Mouse (Mus musculus): ENCODE results near the gene Proser1.

Proser1 gene

DNA sequence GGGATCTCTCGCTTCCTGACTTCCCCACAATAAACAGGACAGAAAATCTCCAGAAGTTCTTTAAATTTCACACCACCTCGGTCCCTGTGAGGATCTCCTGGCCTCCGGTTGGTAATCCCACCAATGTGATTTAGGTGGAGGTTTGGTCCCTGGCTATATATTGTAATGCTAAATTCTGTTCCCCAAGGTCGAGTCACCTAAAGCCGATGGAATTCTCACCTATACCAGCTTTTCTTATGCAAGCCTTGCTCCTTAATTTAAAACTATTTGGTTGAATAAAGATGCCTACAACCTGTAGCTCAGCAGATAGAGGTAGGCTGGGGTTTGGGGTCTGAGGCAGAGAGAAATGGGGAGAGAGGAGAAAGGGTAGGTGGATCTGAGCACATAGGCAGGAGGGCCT is 5.7 kb upstream of the Proser1 start:
- POLR2A ChIA-PET: interaction anchor here in 2 of 4 experiments (0.9 to 1.8 kb wide), 6 partner anchors 8 to 16 kb away, joined by 3 to 8 read pairs (median 4); no protein-coding TSS in a partner anchor
- CTCF ChIA-PET: interaction anchor here in 3 of 4 experiments (0.8 to 1.5 kb wide), 3 partner anchors 9 to 429 kb away, joined by 3 to 4 read pairs (median 4); no protein-coding TSS in a partner anchor

DNA sequence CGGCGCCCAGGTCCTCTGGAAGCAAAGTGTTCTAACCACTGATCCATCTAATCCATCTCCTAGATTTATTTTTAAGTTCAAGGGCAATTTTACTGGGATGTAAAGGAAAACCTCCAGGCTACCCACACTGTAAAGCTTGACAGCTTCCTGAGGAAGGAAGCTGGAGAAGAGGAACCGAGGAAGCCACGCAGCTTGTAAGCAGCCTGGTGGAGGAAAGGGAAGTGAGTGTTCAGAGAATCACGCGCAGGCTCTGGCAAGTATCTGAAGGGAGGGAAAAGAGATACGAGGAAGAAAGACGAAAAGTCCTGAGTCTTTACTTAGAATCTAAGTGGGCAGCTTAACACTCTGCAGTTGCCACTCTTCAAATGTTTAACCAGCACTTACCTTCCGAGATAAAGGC is 3.4 kb upstream of the Proser1 start:
- CTCF ChIA-PET: interaction anchor here in 2 of 4 experiments (0.5 to 0.9 kb wide), 2 partner anchors 13 to 431 kb away, joined by 3 to 4 read pairs; no protein-coding TSS in a partner anchor
- POLR2A ChIA-PET: interaction anchor here in 3 of 4 experiments (0.6 to 1.4 kb wide), 4 partner anchors 9 to 409 kb away, joined by 3 to 7 read pairs (median 4); no protein-coding TSS in a partner anchor

- POLR2A ChIA-PET: interaction anchor here (0.5 to 6.3 kb wide), 15 partner anchors 8 to 634 kb away, joined by 3 to 56 read pairs (median 4); partner anchors contain the start of genes Frem2 (in 1 of the 4) and Lhfp (in 1 of the 4)
- CTCF ChIA-PET: interaction anchor here in 3 of 4 experiments (0.6 to 1.0 kb wide), 7 partner anchors 28 to 656 kb away, joined by 3 to 5 read pairs (median 3); partner anchors contain the start of gene Frem2 (in 1 of the 3)
These were observed 793 bp upstream of the Proser1 start for GRCm38 (mm10) chr3:53462701-53463045.

GRCm38 (mm10) chr3:53463765-53464114 is 274 bp downstream of the Proser1 start:
- CTCF ChIA-PET: interaction anchor here in 2 of 4 experiments (0.6 to 1.1 kb wide), 6 partner anchors 9 to 435 kb away, joined by 3 to 6 read pairs (median 3); partner anchors contain the start of gene Frem2 (in 1 of the 2)
- POLR2A ChIA-PET: interaction anchor here (0.6 to 6.3 kb wide), 22 partner anchors 9 to 1466 kb away, joined by 3 to 56 read pairs (median 3); no protein-coding TSS in a partner anchor

GRCm38 (mm10) chr3:53464146-53464698 is 756 bp downstream of the Proser1 start:
- POLR2A ChIA-PET: interaction anchor here (0.7 to 6.3 kb wide), 19 partner anchors 8 to 1971 kb away, joined by 3 to 56 read pairs (median 4); no protein-coding TSS in a partner anchor
- CTCF ChIA-PET: interaction anchor here in 2 of 4 experiments (0.9 to 1.1 kb wide), 4 partner anchors 9 to 435 kb away, joined by 3 to 4 read pairs (median 3); no protein-coding TSS in a partner anchor

DNA sequence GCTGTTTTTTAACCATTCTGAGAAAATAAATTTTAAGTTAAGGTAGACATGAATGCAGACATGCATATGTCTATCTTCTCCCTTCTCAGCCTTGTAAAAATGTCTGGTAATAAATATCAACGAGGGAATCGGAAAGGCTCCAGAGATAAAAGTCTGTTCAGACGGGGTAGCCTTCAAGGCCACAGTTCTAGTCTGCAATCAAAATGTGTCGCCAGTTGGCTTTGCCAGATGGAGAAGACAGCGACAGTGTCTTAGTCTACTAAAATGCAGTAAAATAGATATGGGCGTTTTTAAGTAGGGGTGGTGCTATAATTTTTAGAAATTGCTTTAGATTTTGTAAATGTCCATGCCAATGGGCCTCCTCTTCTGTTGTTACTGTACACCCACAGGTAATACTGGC is 1.9 kb downstream of the Proser1 start:
- CTCF ChIA-PET: interaction anchor here in 1 of 4 experiments (0.5 kb wide), 1 partner anchor 1207 kb away, joined by 5 read pairs; no protein-coding TSS in a partner anchor

GRCm38 (mm10) chr3:53466481-53466880 is 3.0 kb downstream of the Proser1 start:
- CTCF ChIA-PET: interaction anchor here in 1 of 4 experiments (0.7 kb wide), 1 partner anchor 68 kb away, joined by 4 read pairs; no protein-coding TSS in a partner anchor

More for the DNA sequence above, 1.9 kb downstream of the Proser1 start:
- POLR2A ChIA-PET: interaction anchor here in 3 of 4 experiments (0.6 to 6.3 kb wide), 10 partner anchors 8 to 1197 kb away, joined by 3 to 56 read pairs (median 4); partner anchors contain the start of gene Foxo1 (in 1 of the 3)

DNA sequence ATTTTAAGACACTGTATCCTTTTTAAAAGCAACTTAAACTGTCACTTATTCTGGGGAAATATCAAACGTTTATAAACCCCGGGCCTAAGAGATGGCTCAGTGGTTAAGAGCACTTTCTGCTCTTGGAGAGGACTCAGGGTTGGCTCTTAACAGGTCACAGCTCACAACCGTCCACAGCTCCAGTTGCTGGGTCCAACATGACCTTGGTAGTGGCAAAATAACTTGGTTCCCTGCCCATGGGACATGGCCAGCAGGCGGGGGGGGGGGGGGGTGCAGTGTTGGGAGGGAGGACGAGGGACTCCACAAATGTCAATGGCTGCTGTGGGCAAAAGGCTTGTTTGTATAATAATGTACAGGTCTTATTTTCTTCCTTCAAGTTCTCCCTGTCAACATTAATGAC is 3.9 kb downstream of the Proser1 start:
- ChIA-PET POLR2A (interaction anchor here in 2 of 4 experiments (0.7 to 6.3 kb wide), 6 partner anchors 8 to 88 kb away, joined by 3 to 56 read pairs (median 6); no protein-coding TSS in a partner anchor), CTCF (no interaction called here)

More at GRCm38 (mm10) chr3:53466481-53466880, 3.0 kb downstream of the Proser1 start:
- POLR2A ChIA-PET: interaction anchor here in 3 of 4 experiments (0.6 to 6.3 kb wide), 10 partner anchors 9 to 178 kb away, joined by 3 to 56 read pairs (median 4); no protein-coding TSS in a partner anchor

- POLR2A ChIA-PET: interaction anchor here in 2 of 4 experiments (0.6 to 2.2 kb wide), 9 partner anchors 10 to 197 kb away, joined by 3 to 7 read pairs (median 5); no protein-coding TSS in a partner anchor
- CTCF ChIA-PET: no interaction called here
These were observed 6.2 kb downstream of the Proser1 start for GRCm38 (mm10) chr3:53469650-53470049.

GRCm38 (mm10) chr3:53472061-53472460 is 8.6 kb downstream of the Proser1 start:
- CTCF ChIA-PET: no interaction called here
- POLR2A ChIA-PET: interaction anchor here in 1 of 4 experiments (1.0 kb wide), 1 partner anchor 8 kb away, joined by 3 read pairs; the partner anchor contains the start of gene Proser1

GRCm38 (mm10) chr3:53474179-53474578 is 10.7 kb downstream of the Proser1 start:
- POLR2A ChIA-PET: interaction anchor here in 2 of 4 experiments (0.7 to 1.9 kb wide), 4 partner anchors 9 to 17 kb away, joined by 3 to 8 read pairs (median 4); no protein-coding TSS in a partner anchor
- CTCF ChIA-PET: interaction anchor here in 2 of 4 experiments (1.0 to 1.4 kb wide), 3 partner anchors 10 to 26 kb away, joined by 3 read pairs; partner anchors contain the start of gene Proser1 (in 1 of the 2)

- ChIA-PET POLR2A (interaction anchor here in 2 of 4 experiments (1.5 to 3.8 kb wide), 2 partner anchors 9 to 12 kb away, joined by 4 to 20 read pairs; partner anchors contain the start of genes Nhlrc3 (in 1 of the 2) and Proser1 (in 1 of the 2)), CTCF (interaction anchor here in 2 of 4 experiments (0.6 to 2.2 kb wide), 2 partner anchors 15 to 1422 kb away, joined by 6 to 7 read pairs; no protein-coding TSS in a partner anchor)
These were observed 12.4 kb downstream of the Proser1 start for GRCm38 (mm10) chr3:53475889-53476288.

- CTCF ChIA-PET: interaction anchor here in 2 of 4 experiments (0.8 to 2.2 kb wide), 3 partner anchors 13 to 23 kb away, joined by 3 to 6 read pairs (median 4); no protein-coding TSS in a partner anchor
- POLR2A ChIA-PET: interaction anchor here in 2 of 4 experiments (1.1 to 3.8 kb wide), 2 partner anchors 12 to 13 kb away, joined by 3 to 20 read pairs; partner anchors contain the start of genes Nhlrc3 (in 1 of the 2) and Proser1 (in 1 of the 2)
These were observed 14.0 kb downstream of the Proser1 start for GRCm38 (mm10) chr3:53477468-53477867.

DNA sequence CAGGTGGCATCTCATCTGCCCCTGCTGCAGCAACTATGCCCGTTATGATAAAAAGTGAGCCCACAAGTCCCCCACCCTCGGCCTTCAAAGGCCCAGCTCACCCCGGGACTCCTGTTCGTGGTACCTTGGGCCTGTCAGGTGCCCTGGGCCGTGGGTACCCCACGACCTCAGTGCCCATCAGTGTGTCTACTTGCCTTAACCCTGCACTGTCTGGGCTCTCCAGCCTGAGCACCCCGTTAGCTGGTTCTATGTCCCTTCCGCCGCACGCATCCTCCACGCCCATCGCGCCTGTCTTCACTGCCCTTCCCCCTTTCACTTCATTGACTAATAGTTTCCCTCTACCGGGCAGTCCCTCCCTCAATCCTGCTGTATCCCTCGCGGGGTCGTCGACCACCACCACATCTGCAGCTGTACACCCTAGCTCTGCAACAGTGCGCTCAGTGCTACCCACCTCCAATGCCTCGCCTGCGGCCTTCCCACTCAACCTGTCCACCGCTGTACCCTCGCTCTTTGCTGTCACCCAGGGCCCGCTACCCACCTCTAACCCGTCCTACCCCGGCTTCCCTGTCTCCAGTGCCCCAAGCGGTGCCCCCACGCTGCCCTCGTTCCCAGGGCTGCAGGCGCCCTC is 15.1 kb downstream of the Proser1 start:
- CTCF ChIA-PET: interaction anchor here in 1 of 4 experiments (0.5 to 0.8 kb wide), 2 partner anchors 30 to 1283 kb away, joined by 3 read pairs; no protein-coding TSS in a partner anchor

DNA sequence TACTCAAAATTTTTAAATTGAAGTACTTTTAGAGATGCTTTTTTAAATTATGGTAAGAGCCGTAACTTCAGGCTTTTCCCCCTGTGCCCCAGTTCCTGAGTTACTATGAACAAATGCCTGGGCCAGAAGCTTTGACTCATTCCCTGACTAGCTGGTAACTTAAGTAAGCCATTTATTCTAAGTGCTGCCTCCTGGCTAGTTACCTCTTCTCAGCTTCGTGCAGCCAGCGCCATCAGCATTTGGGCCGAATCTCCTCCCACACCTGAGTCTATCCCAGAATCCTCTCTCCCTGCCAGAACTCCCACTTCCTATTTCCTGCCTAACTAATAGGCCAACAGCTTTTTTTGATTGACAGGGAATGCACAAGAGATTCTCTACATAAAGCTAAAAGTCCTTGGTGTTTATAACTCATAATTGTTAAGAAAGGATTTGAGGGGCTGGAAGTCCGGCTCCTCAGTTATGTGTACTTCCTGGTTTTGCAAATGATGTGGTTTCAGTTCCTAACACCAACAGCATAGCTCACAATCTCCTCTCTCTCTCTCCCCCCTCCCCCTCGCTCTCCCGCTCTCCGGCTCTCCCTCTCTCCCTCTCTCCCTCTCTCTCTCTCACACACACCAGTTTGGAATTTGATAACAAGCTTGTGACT is 20.1 kb downstream of the Proser1 start:
- ChIA-PET CTCF (interaction anchor here in 1 of 4 experiments (0.7 kb wide), 1 partner anchor 170 kb away, joined by 3 read pairs; no protein-coding TSS in a partner anchor), POLR2A (interaction anchor here in 2 of 4 experiments (0.6 to 1.7 kb wide), 10 partner anchors 9 to 238 kb away, joined by 3 to 7 read pairs (median 3); partner anchors contain the start of gene Proser1 (in 1 of the 2))

More for the DNA sequence above, 15.1 kb downstream of the Proser1 start:
- POLR2A ChIA-PET: interaction anchor here (0.5 to 3.8 kb wide), 10 partner anchors 9 to 149 kb away, joined by 3 to 20 read pairs (median 3); partner anchors contain the start of genes Proser1 (in 3 of the 4) and Nhlrc3 (in 2 of the 4)

DNA sequence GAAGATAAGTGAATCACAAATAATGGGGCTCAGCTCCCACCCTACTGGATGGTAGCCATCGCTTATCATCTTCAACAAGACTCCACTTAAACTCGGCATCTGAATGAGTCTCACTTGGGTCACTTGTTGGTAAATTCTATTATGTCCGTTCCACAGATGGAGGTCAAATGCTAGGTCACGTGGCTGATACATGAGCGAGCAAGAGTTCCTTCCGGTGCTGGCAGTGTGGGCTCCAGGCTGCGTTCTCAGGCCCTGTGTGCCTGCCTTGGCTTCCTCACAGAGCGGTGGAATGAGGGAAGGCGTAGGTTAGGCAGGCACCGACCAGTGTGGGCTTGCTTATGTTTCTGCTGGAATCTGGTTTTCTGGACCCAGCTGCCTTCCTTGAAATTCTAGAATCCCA is 23.1 kb downstream of the Proser1 start:
- CTCF ChIA-PET: interaction anchor here in 2 of 4 experiments (0.6 kb wide), 2 partner anchors 9 to 1605 kb away, joined by 5 read pairs; no protein-coding TSS in a partner anchor
- POLR2A ChIA-PET: interaction anchor here in 2 of 4 experiments (1.1 to 1.5 kb wide), 2 partner anchors 12 to 23 kb away, joined by 3 read pairs; partner anchors contain the start of gene Proser1 (in 1 of the 2)

DNA sequence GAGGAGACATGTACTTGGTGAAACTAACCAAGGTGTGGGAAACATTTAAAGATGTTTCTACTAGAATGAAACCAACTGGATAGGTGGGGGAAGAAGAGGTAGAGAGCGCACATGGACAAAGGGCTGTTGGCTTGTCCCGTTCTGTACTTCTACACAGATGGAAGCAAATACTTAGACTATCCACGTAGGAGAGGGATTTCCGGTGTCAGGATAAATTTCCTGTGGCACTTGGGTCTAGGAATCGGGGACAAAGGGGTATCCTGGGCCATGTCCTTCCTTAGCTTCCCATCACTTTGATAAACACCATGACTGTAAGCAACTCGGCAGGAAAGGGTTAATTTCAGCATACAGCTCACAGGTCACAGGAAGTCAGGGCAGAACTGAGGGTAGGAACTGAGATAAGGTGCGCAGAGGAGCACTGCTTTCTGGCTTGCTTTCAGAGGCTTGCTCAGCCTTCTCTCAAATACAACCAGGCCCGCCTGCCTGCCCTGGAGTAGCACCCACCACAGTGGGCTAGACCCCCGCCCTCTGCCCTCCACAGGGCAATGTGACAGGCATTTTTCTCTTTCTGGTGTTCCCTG is 23.6 kb downstream of the Proser1 start:
- POLR2A ChIA-PET: interaction anchor here in 1 of 4 experiments (0.9 kb wide), 1 partner anchor 23 kb away, joined by 3 read pairs; the partner anchor contains the start of gene Proser1

More for the DNA sequence above, 23.6 kb downstream of the Proser1 start:
- CTCF ChIA-PET: interaction anchor here in 2 of 4 experiments (0.6 kb wide), 2 partner anchors 9 to 1605 kb away, joined by 5 read pairs; no protein-coding TSS in a partner anchor
